Comparison of ENCODE assay signal across 8 mouse cellular contexts in the genomic region with DNA sequence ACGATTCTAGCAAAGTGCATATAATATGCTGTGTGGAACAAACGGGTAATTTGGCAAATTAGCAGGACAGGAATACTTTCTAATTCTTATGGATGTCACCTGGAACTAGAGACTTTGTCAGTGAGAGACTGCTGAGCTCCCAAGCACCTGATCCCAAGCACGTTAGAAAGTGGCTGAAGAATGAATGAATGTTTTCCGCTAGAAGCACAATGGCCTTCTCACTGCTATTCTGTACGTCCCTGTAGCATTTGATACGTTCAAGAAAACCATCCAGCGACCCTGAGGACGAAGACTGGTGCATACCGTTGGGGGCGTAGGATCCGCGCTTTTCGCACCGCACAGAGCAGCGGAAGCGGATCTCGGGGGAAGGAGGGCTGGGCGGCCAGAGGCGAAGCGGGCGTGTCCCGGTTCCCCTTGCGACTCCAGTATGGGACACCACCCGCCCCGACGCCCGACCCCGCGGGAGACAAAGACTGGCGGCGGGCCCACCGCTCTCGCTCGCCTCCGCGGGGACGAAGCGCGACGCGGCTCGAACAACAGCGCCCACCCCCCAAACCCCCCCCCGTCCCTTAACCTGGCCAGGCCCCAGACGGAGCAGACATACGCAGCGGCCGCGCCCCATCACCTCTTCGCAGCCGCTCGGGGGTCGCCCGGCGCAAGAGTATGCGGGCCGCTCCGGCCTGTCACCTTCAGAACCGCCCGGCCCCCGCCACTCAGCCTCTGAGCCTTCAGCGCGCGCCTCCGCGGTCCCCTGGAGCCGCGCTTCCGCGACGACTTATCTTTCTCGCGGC. TPM values are rescaled to one million over a fixed set of nuclear protein-coding genes. Genes with fewer than 3 reads are reported as not detected.
A peak's percentile ranks its signal among the peaks of the same experiment; 100 is the strongest.
DNase-seq lines count a peak whose midpoint lies in the region; ATAC-seq and TF ChIP-seq lines count a peak whose summit lies in the region.

No protein-coding gene starts in this region.

- H3K27me3 ChIP-seq in intestine, embryonic 14.5 days (replicated peaks; ENCODE audit: control insufficient read depth, insufficient read depth, low read length) = no peaks in the 10 kb centered on the region
- H3K27me3 ChIP-seq in liver, embryonic 12.5 days (replicated peaks) = no peaks in the 10 kb centered on the region
- H3K27me3 ChIP-seq in stomach, postnatal 0 days (ENCODE audit: control insufficient read depth, insufficient read depth, low read length) = no peaks in the 10 kb centered on the region

- ATAC-seq in intestine, embryonic 14.5 days (replicated peaks; ENCODE audit: low FRiP score, low TSS enrichment, low read depth) = peak; percentile 73
- peak; percentile 38 for ATAC-seq in liver, embryonic 12.5 days
- 0 out of 2 replicates have a peak, but pooled peaks have one; percentile 24 for ATAC-seq in monocyte, adult 5-6 weeks (replicated peaks; ENCODE audit: insufficient number of reproducible peaks, low FRiP score, low TSS enrichment, poor library complexity, severe bottlenecking)
- peak; percentile 47 for ATAC-seq in stomach, postnatal 0 days (ENCODE audit: low FRiP score, low TSS enrichment)

- no peak for TF ChIP-seq EP300 in stomach, postnatal 0 days (optimal IDR thresholded peaks at IDR 0.05)

- TF ChIP-seq CTCF in layer of hippocampus, adult 2 months (conservative IDR thresholded peaks at IDR 0.05) = no peak
- no peak for TF ChIP-seq CTCF in stomach, postnatal 0 days (IDR thresholded peaks at IDR 0.05; ENCODE audit: low read depth)

- H3K9ac ChIP-seq in intestine, embryonic 14.5 days (ENCODE audit: low read length) = peak overlapping the region; percentile 78
- H3K9ac ChIP-seq in liver, embryonic 12.5 days = peak overlapping the region; percentile 97
- peak overlapping the region; percentile 83 for H3K9ac ChIP-seq in stomach, postnatal 0 days (ENCODE audit: low read length)

- no peaks in the 10 kb centered on the region for H3K36me3 ChIP-seq in intestine, embryonic 14.5 days (ENCODE audit: control insufficient read depth, insufficient read depth, low read length)
- peaks cover 16% of the 10 kb centered on the region for H3K36me3 ChIP-seq in liver, embryonic 12.5 days
- no peaks in the 10 kb centered on the region; the same call in 1 of the 2 replicates for H3K36me3 ChIP-seq in stomach, postnatal 0 days (ENCODE audit: control insufficient read depth, insufficient read depth, low read length)

- 1% methylated on average over 61 of the region's 73 CpGs for WGBS in intestine, embryonic 14.5 days
- 4% methylated on average over 73 of the region's 73 CpGs for WGBS in liver, embryonic 12.5 days (ENCODE audit: insufficient replicate concordance)
- WGBS in stomach, postnatal 0 days = under 1% methylated on average over 62 of the region's 73 CpGs

- peak overlapping the region; percentile 95 for H3K27ac ChIP-seq in layer of hippocampus, adult 2 months
- H3K27ac ChIP-seq in intestine, embryonic 14.5 days (ENCODE audit: low read depth) = peak overlapping the region; percentile 77
- H3K27ac ChIP-seq in liver, embryonic 12.5 days = peak overlapping the region; percentile 97
- H3K27ac ChIP-seq in stomach, postnatal 0 days (replicated peaks) = peak overlapping the region; percentile 89

- peak in 1 of 2 experiments; percentile 39 for DNase-seq in layer of hippocampus, adult 2 months (ENCODE audit: low spot score in 2 of 2)
- DNase-seq in layer of hippocampus, adult 9-10 months (ENCODE audit: low spot score) = no peak
- peak; percentile 63 to 68 for DNase-seq in cerebellum, postnatal 14 days
- peak; percentile 53 for DNase-seq in gastrocnemius, postnatal 14 days
- peak; percentile 74 for DNase-seq in intestine, embryonic 14.5 days (ENCODE audit: low spot score)
- peak; percentile 61 for DNase-seq in stomach, postnatal 0 days (ENCODE audit: low spot score)

- H3K4me2 ChIP-seq in intestine, embryonic 14.5 days (ENCODE audit: low read length) = peak overlapping the region; percentile 59
- peak overlapping the region; percentile 91 for H3K4me2 ChIP-seq in liver, embryonic 12.5 days
- H3K4me2 ChIP-seq in stomach, postnatal 0 days (replicated peaks; ENCODE audit: low read depth) = peak overlapping the region; percentile 77

- peak overlapping the region; percentile 72 for H3K4me3 ChIP-seq in layer of hippocampus, adult 2 months
- H3K4me3 ChIP-seq in intestine, embryonic 14.5 days (ENCODE audit: low read depth, low read length) = peak overlapping the region; percentile 73
- H3K4me3 ChIP-seq in liver, embryonic 12.5 days = peak overlapping the region; percentile 93
- peak overlapping the region; percentile 78 for H3K4me3 ChIP-seq in stomach, postnatal 0 days (ENCODE audit: low read depth, low read length)

- intact Hi-C loops in gastrocnemius, postnatal 14 days (cut with DNase I; ENCODE audit: low total_unique reads) = no loop called here

- H3K4me1 ChIP-seq in intestine, embryonic 14.5 days (replicated peaks; ENCODE audit: control insufficient read depth, insufficient read depth, low read length) = peaks cover 20% of the 10 kb centered on the region
- H3K4me1 ChIP-seq in liver, embryonic 12.5 days = peaks cover 65% of the 10 kb centered on the region
- peaks cover 7% of the 10 kb centered on the region; the same call in 1 of the 2 replicates for H3K4me1 ChIP-seq in stomach, postnatal 0 days (replicated peaks; ENCODE audit: control insufficient read depth, insufficient read depth)

- H3K9me3 ChIP-seq in intestine, embryonic 14.5 days (ENCODE audit: control insufficient read depth, low read length) = no peaks in the 10 kb centered on the region
- no peaks in the 10 kb centered on the region for H3K9me3 ChIP-seq in liver, embryonic 12.5 days (replicated peaks)
- no peaks in the 10 kb centered on the region for H3K9me3 ChIP-seq in stomach, postnatal 0 days (ENCODE audit: control insufficient read depth, low read length)

RNA-seq across cellular contexts. Expression of gene Eps15l1, which starts 0.5 kb away (rescaled TPM):
- total RNA-seq in layer of hippocampus, adult 2 months (2021) = 10 to 100 TPM; 69.7 to 75.1 TPM
- 10 to 100 TPM; 23.2 to 23.4 TPM for total RNA-seq in gastrocnemius, postnatal 14 days (2021)
- polyA plus RNA-seq in intestine, embryonic 14.5 days (2014; fragmentation: Nextera tagmentation; extraction: Ambion mirVana) = 60.6 and 61.9 TPM in 2 replicates
- 28.9 and 29.8 TPM in 2 replicates for polyA plus RNA-seq in liver, embryonic 12.5 days (2016; fragmentation: Nextera tagmentation; extraction: Ambion mirVana)
- 48.6 to 98.2 TPM (median 55.6 TPM) in 3 replicates for total RNA-seq in monocyte, adult 5-6 weeks (2017)
- 20.7 and 23.5 TPM in 2 replicates for polyA plus RNA-seq in stomach, postnatal 0 days (2015; fragmentation: Nextera tagmentation; extraction: Ambion mirVana)

RNA-seq across cellular contexts. Expression of gene Calr3, which starts 22.9 kb away (rescaled TPM):
- total RNA-seq in layer of hippocampus, adult 2 months (2021) = under 1 TPM; 0.52 to 0.90 TPM
- total RNA-seq in gastrocnemius, postnatal 14 days (2021) = 1 to 10 TPM; 1.7 to 1.8 TPM
- 1.7 and 1.9 TPM in 2 replicates for polyA plus RNA-seq in intestine, embryonic 14.5 days (2014; fragmentation: Nextera tagmentation; extraction: Ambion mirVana)
- 1.0 and 1.1 TPM in 2 replicates for polyA plus RNA-seq in liver, embryonic 12.5 days (2016; fragmentation: Nextera tagmentation; extraction: Ambion mirVana)
- 0.64 TPM in 1 of 3 replicates, not detected in the others for total RNA-seq in monocyte, adult 5-6 weeks (2017)
- 5.4 TPM in 2 replicates for polyA plus RNA-seq in stomach, postnatal 0 days (2015; fragmentation: Nextera tagmentation; extraction: Ambion mirVana)

RNA-seq across cellular contexts. Expression of gene 1700030K09Rik, which starts 22.9 kb away (rescaled TPM):
- 10 to 100 TPM; 10.9 to 11.7 TPM for total RNA-seq in layer of hippocampus, adult 2 months (2021)
- total RNA-seq in gastrocnemius, postnatal 14 days (2021) = 1 to 10 TPM; 3.1 to 3.2 TPM
- 13.3 and 15.4 TPM in 2 replicates for polyA plus RNA-seq in intestine, embryonic 14.5 days (2014; fragmentation: Nextera tagmentation; extraction: Ambion mirVana)
- polyA plus RNA-seq in liver, embryonic 12.5 days (2016; fragmentation: Nextera tagmentation; extraction: Ambion mirVana) = 7.0 and 7.7 TPM in 2 replicates
- total RNA-seq in monocyte, adult 5-6 weeks (2017) = 1.2 to 3.6 TPM (median 3.4 TPM) in 3 replicates
- 4.2 and 5.4 TPM in 2 replicates for polyA plus RNA-seq in stomach, postnatal 0 days (2015; fragmentation: Nextera tagmentation; extraction: Ambion mirVana)

RNA-seq across cellular contexts. Expression of gene Cherp, which starts 54.3 kb away (rescaled TPM):
- total RNA-seq in layer of hippocampus, adult 2 months (2021) = 10 to 100 TPM; 83.1 TPM
- 10 to 100 TPM; 23.0 to 26.5 TPM for total RNA-seq in gastrocnemius, postnatal 14 days (2021)
- polyA plus RNA-seq in intestine, embryonic 14.5 days (2014; fragmentation: Nextera tagmentation; extraction: Ambion mirVana) = 64.0 and 64.3 TPM in 2 replicates
- 41.6 and 45.0 TPM in 2 replicates for polyA plus RNA-seq in liver, embryonic 12.5 days (2016; fragmentation: Nextera tagmentation; extraction: Ambion mirVana)
- total RNA-seq in monocyte, adult 5-6 weeks (2017) = 16.7 to 20.2 TPM (median 18.6 TPM) in 3 replicates
- polyA plus RNA-seq in stomach, postnatal 0 days (2015; fragmentation: Nextera tagmentation; extraction: Ambion mirVana) = 15.6 and 19.2 TPM in 2 replicates
